Mouse (Mus musculus): ENCODE data around the gene Zfp990. TPM values are rescaled to one million over a fixed set of nuclear protein-coding genes. Genes with fewer than 3 reads are reported as not detected.
"Not testable (repeated sequence)": the region's sequence is repeated elsewhere in the genome, so short reads cannot be mapped to it uniquely, and the experiment has no call there.

Gene Zfp990
- polyA plus RNA-seq, 1 experiment from 2014 or later = 0.20 TPM

DNA sequence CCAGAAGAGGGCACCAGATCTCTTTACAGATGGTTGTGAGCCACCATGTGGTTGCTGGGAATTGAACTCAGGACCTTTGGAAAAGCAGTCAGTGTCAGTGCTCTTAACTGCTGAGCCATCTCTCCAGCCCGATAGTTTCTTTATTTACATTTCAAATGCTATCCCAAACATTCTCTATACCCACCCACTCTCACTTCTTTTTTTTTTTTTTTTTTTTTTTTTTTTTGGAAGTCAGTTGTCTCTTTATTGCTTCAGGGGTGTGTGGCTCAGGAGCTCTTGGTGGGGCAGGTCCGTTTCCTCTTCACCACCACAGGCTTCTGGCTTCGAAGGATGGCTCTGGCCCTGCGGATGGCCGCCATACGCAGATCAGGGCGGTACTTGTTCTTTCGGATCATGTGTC, 66.1 kb downstream of the Zfp990 start:
- not testable (repeated sequence) for H3K4me3 ChIP-seq (ENCODE audit: low read length); ATAC-seq (ENCODE audit: low FRiP score, low TSS enrichment); H3K36me3 ChIP-seq (ENCODE audit: control insufficient read depth, insufficient read depth, low read length); H3K27me3 ChIP-seq (ENCODE audit: control insufficient read depth, insufficient read depth, low read length); H3K9ac ChIP-seq (ENCODE audit: low read depth, low read length); H3K4me1 ChIP-seq (ENCODE audit: control insufficient read depth, insufficient read depth, low read length); H3K9me3 ChIP-seq (ENCODE audit: control insufficient read depth, low read length); H3K4me2 ChIP-seq (replicated peaks; ENCODE audit: low read depth, low read length); H3K27ac ChIP-seq (ENCODE audit: low read depth, low read length)
- WGBS = 93% methylated on average over 8 of the region's 8 CpGs

DNA sequence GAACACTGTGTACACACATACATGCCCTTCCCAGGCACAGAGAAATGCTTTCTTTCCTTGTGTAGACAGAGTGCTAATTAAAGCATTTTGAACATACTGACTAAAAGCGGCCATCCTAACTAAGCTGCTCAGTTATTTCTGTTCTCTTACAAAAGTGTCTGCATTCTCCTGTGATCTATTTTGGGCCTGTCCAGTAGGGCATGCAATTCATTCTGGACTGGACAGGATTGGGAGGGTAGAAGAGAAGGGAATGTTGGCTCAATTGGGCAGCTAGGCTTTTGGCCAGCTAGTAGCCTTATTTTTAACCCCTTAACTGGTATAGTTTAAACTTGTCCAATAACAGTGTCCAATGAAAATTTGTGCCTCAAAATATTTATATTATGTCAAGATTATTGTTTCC, 69.8 kb downstream of the Zfp990 start:
- not testable (repeated sequence) for H3K9ac ChIP-seq (ENCODE audit: low read depth, low read length); H3K36me3 ChIP-seq (ENCODE audit: control insufficient read depth, insufficient read depth, low read length); ATAC-seq (ENCODE audit: low FRiP score, low TSS enrichment); H3K27ac ChIP-seq (ENCODE audit: low read depth, low read length); H3K4me1 ChIP-seq (ENCODE audit: control insufficient read depth, insufficient read depth, low read length); H3K4me3 ChIP-seq (ENCODE audit: low read length); H3K9me3 ChIP-seq (ENCODE audit: control insufficient read depth, low read length); H3K4me2 ChIP-seq (replicated peaks; ENCODE audit: low read depth, low read length); H3K27me3 ChIP-seq (ENCODE audit: control insufficient read depth, insufficient read depth, low read length)
- WGBS = 90% methylated on average over 1 of the region's 1 CpGs

DNA sequence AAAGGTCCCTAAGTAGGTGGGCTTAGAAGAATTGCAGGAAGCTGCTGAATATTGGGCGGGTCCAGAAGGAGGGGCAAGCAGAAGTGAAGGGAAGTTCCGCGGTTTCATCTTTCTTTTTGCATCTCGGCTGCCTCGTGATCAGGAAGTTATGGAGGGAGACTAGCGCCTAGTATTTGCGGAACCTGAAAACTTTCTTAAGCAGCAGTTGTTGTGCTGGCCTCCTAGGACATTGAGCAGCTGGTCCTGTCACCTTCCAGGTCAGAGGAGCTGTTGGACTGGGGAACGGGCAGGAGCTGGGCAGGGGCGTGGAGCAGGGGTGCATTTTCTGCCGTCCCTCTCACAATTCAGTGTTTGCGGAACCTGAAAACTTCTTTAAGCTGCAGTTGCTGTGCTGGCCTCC, 74.5 kb downstream of the Zfp990 start, which contains the start of gene Gm13212:
TSS of gene Gm13212 (plus strand) at position 89 of the 400 bp plus-strand sequence.
- H3K27ac ChIP-seq (ENCODE audit: low read depth, low read length); H3K4me1 ChIP-seq (ENCODE audit: control insufficient read depth, insufficient read depth, low read length); H3K27me3 ChIP-seq (ENCODE audit: control insufficient read depth, insufficient read depth, low read length); H3K36me3 ChIP-seq (ENCODE audit: control insufficient read depth, insufficient read depth, low read length); H3K9me3 ChIP-seq (ENCODE audit: control insufficient read depth, low read length): not testable (repeated sequence)
- H3K9ac ChIP-seq (ENCODE audit: low read depth, low read length) = 0 out of 2 replicates have a peak within 1 kb of the TSS, but pooled peaks have one; percentile 18
- H3K4me3 ChIP-seq (ENCODE audit: low read length) = peak within 1 kb of the TSS; percentile 27
- ATAC-seq (ENCODE audit: low FRiP score, low TSS enrichment) = peak; percentile 76; the same call in 1 of the 2 replicates
- 15% methylated on average over 11 of the region's 11 CpGs for WGBS
- H3K4me2 ChIP-seq (replicated peaks; ENCODE audit: low read depth, low read length) = peak within 1 kb of the TSS; percentile 26

DNA sequence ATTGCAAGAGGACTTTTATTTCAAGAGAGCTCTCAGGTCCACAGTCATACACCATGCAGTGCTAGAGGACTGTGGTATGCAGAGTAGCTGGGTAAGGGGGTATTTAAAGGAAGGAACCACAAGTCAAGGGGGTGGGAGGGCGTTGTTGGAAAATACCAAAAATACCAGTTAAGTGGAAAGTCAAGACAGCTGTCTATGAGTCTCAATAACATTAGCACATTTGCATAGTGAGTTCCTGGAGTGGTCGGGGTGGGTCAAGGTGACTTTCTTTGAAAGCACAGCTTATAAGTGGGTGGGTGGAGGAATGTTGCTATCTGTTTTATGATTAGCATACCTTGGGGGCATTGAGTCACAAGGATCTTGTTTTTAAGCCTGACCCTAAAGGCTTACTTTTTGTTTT, 75.5 kb downstream of the Zfp990 start:
- not testable (repeated sequence) for H3K4me2 ChIP-seq (replicated peaks; ENCODE audit: low read depth, low read length); H3K9ac ChIP-seq (ENCODE audit: low read depth, low read length); H3K9me3 ChIP-seq (ENCODE audit: control insufficient read depth, low read length); H3K36me3 ChIP-seq (ENCODE audit: control insufficient read depth, insufficient read depth, low read length); H3K27me3 ChIP-seq (ENCODE audit: control insufficient read depth, insufficient read depth, low read length); H3K27ac ChIP-seq (ENCODE audit: low read depth, low read length); ATAC-seq (ENCODE audit: low FRiP score, low TSS enrichment); H3K4me3 ChIP-seq (ENCODE audit: low read length); H3K4me1 ChIP-seq (ENCODE audit: control insufficient read depth, insufficient read depth, low read length)
- WGBS = 81% methylated on average over 2 of the region's 2 CpGs

Other genes with a start within 250 kb of the Zfp990 start
- gene Tnfrsf8, start 195.6 kb upstream of the Zfp990 start, polyA plus RNA-seq (2014; fragmentation: Nextera tagmentation; extraction: Ambion mirVana) = 0.24 and 0.29 TPM in 2 replicates
- gene Gm13212, start 74.4 kb downstream of the Zfp990 start, polyA plus RNA-seq (2014; fragmentation: Nextera tagmentation; extraction: Ambion mirVana) = 5.0 and 6.9 TPM in 2 replicates
- gene Zfp980, start 159.9 kb downstream of the Zfp990 start, polyA plus RNA-seq (2014; fragmentation: Nextera tagmentation; extraction: Ambion mirVana) = not detected in 2 replicates

All from kidney, embryonic 14.5 days (tissue).